11 mouse cellular contexts compared by ENCODE assay signal in genomic region chr10:79919251-79919849, GRCm38 (mm10). TPM values are rescaled to one million over a fixed set of nuclear protein-coding genes. Genes with fewer than 3 reads are reported as not detected.
DNase-seq lines count a peak whose midpoint lies in the region; ATAC-seq and TF ChIP-seq lines count a peak whose summit lies in the region.
"Had no signal": no experiment of that assay in that cellular context is flagged by ENCODE, and none has a peak within 500 bp of the region (broad histone marks: within the 10 kb centered on the region; RNA-seq: fewer than 3 reads in every experiment).

No protein-coding gene starts in this region.

- peak overlapping the region; percentile 18 for H3K4me3 ChIP-seq in forebrain, embryonic 10.5 days
- H3K4me3 ChIP-seq in forebrain, embryonic 14.5 days (ENCODE audit: low read depth, low read length), result no peak overlapping the region
- H3K4me3 ChIP-seq in megakaryocyte, embryonic 14.5 days (replicated peaks), result peak overlapping the region; percentile 46
- H3K4me3 ChIP-seq in kidney, postnatal 0 days (replicated peaks; ENCODE audit: low read depth, low read length), result no peak overlapping the region
- 0 out of 2 replicates have a peak overlapping the region, but pooled peaks have one; percentile 4 for H3K4me3 ChIP-seq in small intestine, adult 2 months (ENCODE audit: low read depth, low read length)
- H3K4me3 ChIP-seq: myocyte had no signal

- no peak overlapping the region for H3K27ac ChIP-seq in forebrain, embryonic 10.5 days
- no peak overlapping the region for H3K27ac ChIP-seq in forebrain, embryonic 14.5 days (ENCODE audit: low read depth, low read length)
- no peak overlapping the region for H3K27ac ChIP-seq in kidney, postnatal 0 days
- no peak overlapping the region for H3K27ac ChIP-seq in small intestine, adult 2 months (ENCODE audit: insufficient read depth, low read depth, low read length)

- H3K4me1 ChIP-seq in forebrain, embryonic 10.5 days, result peaks cover 72% of the 10 kb centered on the region
- peaks cover 15% of the 10 kb centered on the region for H3K4me1 ChIP-seq in forebrain, embryonic 14.5 days (ENCODE audit: control insufficient read depth, insufficient read depth, low read length)
- H3K4me1 ChIP-seq in megakaryocyte, embryonic 14.5 days, result peaks cover 86% of the 10 kb centered on the region
- peaks cover 28% of the 10 kb centered on the region for H3K4me1 ChIP-seq in kidney, postnatal 0 days (replicated peaks; ENCODE audit: insufficient read depth, low read length)
- H3K4me1 ChIP-seq in small intestine, adult 2 months (ENCODE audit: control insufficient read depth, insufficient read depth, insufficient read length, low read length), result peaks cover 28% of the 10 kb centered on the region

- H3K9me3 ChIP-seq in forebrain, embryonic 10.5 days, result no peaks in the 10 kb centered on the region
- H3K9me3 ChIP-seq in forebrain, embryonic 14.5 days (replicated peaks; ENCODE audit: control insufficient read depth, low read length), result no peaks in the 10 kb centered on the region
- 0 out of 2 replicates have a peak, but pooled peaks cover 6% of the 10 kb centered on the region for H3K9me3 ChIP-seq in megakaryocyte, embryonic 14.5 days
- H3K9me3 ChIP-seq in kidney, postnatal 0 days (replicated peaks; ENCODE audit: low read length), result no peaks in the 10 kb centered on the region

- no peak for ATAC-seq in forebrain, embryonic 14.5 days
- no peak for ATAC-seq in megakaryocyte, adult 5-6 weeks (ENCODE audit: poor library complexity, severe bottlenecking)
- ATAC-seq in kidney, postnatal 0 days (replicated peaks; ENCODE audit: low FRiP score, low read depth), result no peak

- intact Hi-C loops in gastrocnemius, postnatal 36 days (cut with DNase I), result no loop called here

- no peak overlapping the region for H3K9ac ChIP-seq in forebrain, embryonic 14.5 days (ENCODE audit: low read length)
- 0 out of 2 replicates have a peak overlapping the region, but pooled peaks have one; percentile 35 for H3K9ac ChIP-seq in kidney, postnatal 0 days (ENCODE audit: low read depth, low read length)

- peaks cover 81% of the 10 kb centered on the region for H3K27me3 ChIP-seq in forebrain, embryonic 10.5 days (ENCODE audit: poor library complexity, severe bottlenecking)
- peaks cover 65% of the 10 kb centered on the region for H3K27me3 ChIP-seq in forebrain, embryonic 14.5 days (replicated peaks; ENCODE audit: control insufficient read depth, insufficient read depth, low read length)
- peaks cover 19% of the 10 kb centered on the region for H3K27me3 ChIP-seq in megakaryocyte, embryonic 14.5 days (replicated peaks)
- H3K27me3 ChIP-seq in kidney, postnatal 0 days (ENCODE audit: insufficient read depth, low read length), result peaks cover 46% of the 10 kb centered on the region
- peaks cover 12% of the 10 kb centered on the region; the same call in 1 of the 2 replicates for H3K27me3 ChIP-seq in small intestine, adult 2 months (ENCODE audit: control insufficient read depth, insufficient read depth, low read length)

- WGBS in forebrain, embryonic 10.5 days, result 2% methylated on average over 21 of the region's 21 CpGs
- under 1% methylated on average over 21 of the region's 21 CpGs for WGBS in forebrain, embryonic 14.5 days
- 8% methylated on average over 21 of the region's 21 CpGs for WGBS in kidney, postnatal 0 days
- WGBS in small intestine, adult 2 months, result 12% methylated on average over 21 of the region's 21 CpGs

- TF ChIP-seq CTCF in kidney, postnatal 0 days (IDR thresholded peaks at IDR 0.05; ENCODE audit: low read depth), result no peak
- TF ChIP-seq CTCF in small intestine, adult 2 months (IDR thresholded peaks at IDR 0.05; ENCODE audit: extremely low read depth, insufficient read length, insufficient replicate concordance, low read depth, low read length), result no peak

- no peak for DNase-seq in forebrain, embryonic 10.5 days (ENCODE audit: extremely low spot score, low spot score)
- no peak for DNase-seq in forebrain, embryonic 14.5 days (ENCODE audit: low spot score)
- DNase-seq in kidney, postnatal 0 days (ENCODE audit: low spot score), result no peak
- DNase-seq in layer of hippocampus, adult 11-12 months (ENCODE audit: low spot score), result no peak
- no peak for DNase-seq in gastrocnemius, postnatal 36 days
- DNase-seq: heart, postnatal 10 days had no signal

- no peaks in the 10 kb centered on the region for H3K36me3 ChIP-seq in forebrain, embryonic 10.5 days (replicated peaks)
- H3K36me3 ChIP-seq in forebrain, embryonic 14.5 days (ENCODE audit: control insufficient read depth, insufficient read depth, low read length), result no peaks in the 10 kb centered on the region
- H3K36me3 ChIP-seq in megakaryocyte, embryonic 14.5 days (replicated peaks; ENCODE audit: low read length), result peaks cover 22% of the 10 kb centered on the region
- H3K36me3 ChIP-seq in kidney, postnatal 0 days (ENCODE audit: insufficient read depth, low read length), result no peaks in the 10 kb centered on the region
- no peaks in the 10 kb centered on the region for H3K36me3 ChIP-seq in small intestine, adult 2 months (ENCODE audit: control insufficient read depth, insufficient read depth, low read length)

- TF ChIP-seq POLR2A in small intestine, adult 2 months (IDR thresholded peaks at IDR 0.05; ENCODE audit: low read depth, low read length), result no peak

- no peak overlapping the region for H3K4me2 ChIP-seq in forebrain, embryonic 14.5 days (ENCODE audit: low read length)
- peak overlapping the region; percentile 50 for H3K4me2 ChIP-seq in kidney, postnatal 0 days (ENCODE audit: low read length)

RNA-seq across cellular contexts. Expression of gene R3hdm4, which starts 1.7 kb away (rescaled TPM):
- 112 and 116 TPM in 2 replicates for polyA plus RNA-seq in forebrain, embryonic 10.5 days (2016; fragmentation: Nextera tagmentation; extraction: Ambion mirVana)
- 175 and 197 TPM in 2 replicates for polyA plus RNA-seq in forebrain, embryonic 14.5 days (2014; fragmentation: Nextera tagmentation; extraction: Ambion mirVana)
- 418 and 597 TPM in 2 replicates for polyA plus RNA-seq in megakaryocyte, embryonic 14.5 days (2012; ENCODE audit: insufficient read depth, low replicate concordance)
- total RNA-seq in megakaryocyte, adult 5-6 weeks (2015), result 118 and 121 TPM in 2 replicates
- 92.1 and 134 TPM in 2 replicates for total RNA-seq in megakaryocyte, adult 5-6 weeks (2017)
- 120 and 137 TPM in 2 replicates for polyA plus RNA-seq in kidney, postnatal 0 days (2015; fragmentation: Nextera tagmentation; extraction: Ambion mirVana)
- polyA plus RNA-seq in small intestine, adult 2 months (2012; rRNA removed), result 86.4 and 104 TPM in 2 replicates
- total RNA-seq in gastrocnemius, postnatal 36 days (2021), result 100 to 1,000 TPM; 114 to 118 TPM

RNA-seq across cellular contexts. Expression of gene Kiss1r, which starts 2.6 kb away (rescaled TPM):
- polyA plus RNA-seq in forebrain, embryonic 10.5 days (2016; fragmentation: Nextera tagmentation; extraction: Ambion mirVana), result 0.28 and 0.48 TPM in 2 replicates
- polyA plus RNA-seq in forebrain, embryonic 14.5 days (2014; fragmentation: Nextera tagmentation; extraction: Ambion mirVana), result 1.6 and 1.8 TPM in 2 replicates
- polyA plus RNA-seq in megakaryocyte, embryonic 14.5 days (2012; ENCODE audit: insufficient read depth, low replicate concordance), result 2.7 and 4.5 TPM in 2 replicates
- total RNA-seq in megakaryocyte, adult 5-6 weeks (2015), result 0.18 and 0.29 TPM in 2 replicates
- 0.26 and 0.77 TPM in 2 replicates for total RNA-seq in megakaryocyte, adult 5-6 weeks (2017)
- polyA plus RNA-seq in kidney, postnatal 0 days (2015; fragmentation: Nextera tagmentation; extraction: Ambion mirVana), result 1.6 and 1.8 TPM in 2 replicates
- 3.0 and 5.9 TPM in 2 replicates for polyA plus RNA-seq in small intestine, adult 2 months (2012; rRNA removed)
- under 1 TPM in 1 of 2 experiments, not detected in 1; 0.23 TPM for total RNA-seq in gastrocnemius, postnatal 36 days (2021)

RNA-seq across cellular contexts. Expression of gene Arid3a, which starts 7.5 kb away (rescaled TPM):
- polyA plus RNA-seq in forebrain, embryonic 10.5 days (2016; fragmentation: Nextera tagmentation; extraction: Ambion mirVana), result 12.5 and 13.0 TPM in 2 replicates
- polyA plus RNA-seq in forebrain, embryonic 14.5 days (2014; fragmentation: Nextera tagmentation; extraction: Ambion mirVana), result 1.1 and 2.3 TPM in 2 replicates
- 89.7 and 142 TPM in 2 replicates for polyA plus RNA-seq in megakaryocyte, embryonic 14.5 days (2012; ENCODE audit: insufficient read depth, low replicate concordance)
- total RNA-seq in megakaryocyte, adult 5-6 weeks (2015), result 36.7 and 38.7 TPM in 2 replicates
- total RNA-seq in megakaryocyte, adult 5-6 weeks (2017), result 59.2 and 67.8 TPM in 2 replicates
- 4.1 and 4.5 TPM in 2 replicates for polyA plus RNA-seq in kidney, postnatal 0 days (2015; fragmentation: Nextera tagmentation; extraction: Ambion mirVana)
- polyA plus RNA-seq in small intestine, adult 2 months (2012; rRNA removed), result 10.7 and 23.9 TPM in 2 replicates
- total RNA-seq in gastrocnemius, postnatal 36 days (2021), result 1 to 10 TPM; 1.3 to 1.8 TPM

RNA-seq across cellular contexts. Expression of gene Gm26602, which starts 8.7 kb away (rescaled TPM):
- polyA plus RNA-seq in forebrain, embryonic 10.5 days (2016; fragmentation: Nextera tagmentation; extraction: Ambion mirVana), result 1.9 TPM in 1 of 2 replicates, not detected in the other
- 6.0 and 21.9 TPM in 2 replicates for polyA plus RNA-seq in forebrain, embryonic 14.5 days (2014; fragmentation: Nextera tagmentation; extraction: Ambion mirVana)
- polyA plus RNA-seq in megakaryocyte, embryonic 14.5 days (2012; ENCODE audit: insufficient read depth, low replicate concordance), result not detected in 2 replicates
- not detected in 2 replicates for total RNA-seq in megakaryocyte, adult 5-6 weeks (2015)
- total RNA-seq in megakaryocyte, adult 5-6 weeks (2017), result not detected in 2 replicates
- 4.8 and 21.6 TPM in 2 replicates for polyA plus RNA-seq in kidney, postnatal 0 days (2015; fragmentation: Nextera tagmentation; extraction: Ambion mirVana)
- not detected in 2 replicates for polyA plus RNA-seq in small intestine, adult 2 months (2012; rRNA removed)
- not detected for total RNA-seq in gastrocnemius, postnatal 36 days (2021)
- total RNA-seq: heart, postnatal 10 days had no signal
- polyA plus RNA-seq: cerebellum, adult 2 months; myocyte had no signal

RNA-seq across cellular contexts. Expression of gene Med16, which starts 10.6 kb away (rescaled TPM):
- 61.8 and 65.7 TPM in 2 replicates for polyA plus RNA-seq in forebrain, embryonic 10.5 days (2016; fragmentation: Nextera tagmentation; extraction: Ambion mirVana)
- polyA plus RNA-seq in forebrain, embryonic 14.5 days (2014; fragmentation: Nextera tagmentation; extraction: Ambion mirVana), result 40.5 and 47.6 TPM in 2 replicates
- polyA plus RNA-seq in megakaryocyte, embryonic 14.5 days (2012; ENCODE audit: insufficient read depth, low replicate concordance), result 32.2 and 85.7 TPM in 2 replicates
- 12.0 and 13.6 TPM in 2 replicates for total RNA-seq in megakaryocyte, adult 5-6 weeks (2015)
- 17.5 and 18.0 TPM in 2 replicates for total RNA-seq in megakaryocyte, adult 5-6 weeks (2017)
- polyA plus RNA-seq in kidney, postnatal 0 days (2015; fragmentation: Nextera tagmentation; extraction: Ambion mirVana), result 44.9 and 49.0 TPM in 2 replicates
- 34.8 and 58.1 TPM in 2 replicates for polyA plus RNA-seq in small intestine, adult 2 months (2012; rRNA removed)
- 10 to 100 TPM; 27.5 to 35.3 TPM for total RNA-seq in gastrocnemius, postnatal 36 days (2021)

Comparison
In these comparisons a context has a peak if more than half of its experiments do, and no peak if none do; other contexts are left out.
1. H3K4me3 ChIP-seq: peak in forebrain, embryonic 10.5 days (single experiment), megakaryocyte, embryonic 14.5 days (single experiment) and small intestine, adult 2 months (single experiment); none in forebrain, embryonic 14.5 days (single experiment) and kidney, postnatal 0 days (single experiment).